Mouse (Mus musculus) layer of hippocampus, adult 9-11 months (tissue): ENCODE measurements at regions not wholly inside any gene's neighbourhood (a gene's known extent, or its start where the extent isn't known, plus 50 kb on each side); places are given as distances from the start of the nearest gene placed in this dataset.
A peak's percentile ranks its signal among the peaks of the same experiment; 100 is the strongest.

Source experiments
- DNase-seq: peaks from one replicate; pipeline ENCODE4 v3.0.0; 2022

DNA sequence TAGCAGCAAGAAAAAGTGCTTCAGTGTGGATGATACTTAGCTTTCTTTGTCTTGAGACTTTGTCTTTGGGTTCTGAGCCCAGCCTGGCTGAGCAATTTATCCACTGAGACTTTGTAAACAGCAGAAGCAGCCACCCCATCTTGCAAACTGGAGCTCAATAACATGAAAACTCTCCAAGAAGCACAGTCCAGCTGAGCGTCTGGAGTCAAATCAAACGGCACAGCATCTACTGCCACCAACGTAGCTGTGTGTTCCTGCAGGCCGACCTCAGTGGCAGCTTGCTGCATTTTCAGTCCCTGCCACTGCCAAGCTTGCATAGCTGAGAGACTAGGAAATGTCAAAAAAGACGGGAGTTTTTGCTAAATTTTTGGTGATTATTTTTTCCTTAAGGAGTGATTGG is 68.8 kb upstream of the Galnt17 start:
- DNase-seq = no peak

DNA sequence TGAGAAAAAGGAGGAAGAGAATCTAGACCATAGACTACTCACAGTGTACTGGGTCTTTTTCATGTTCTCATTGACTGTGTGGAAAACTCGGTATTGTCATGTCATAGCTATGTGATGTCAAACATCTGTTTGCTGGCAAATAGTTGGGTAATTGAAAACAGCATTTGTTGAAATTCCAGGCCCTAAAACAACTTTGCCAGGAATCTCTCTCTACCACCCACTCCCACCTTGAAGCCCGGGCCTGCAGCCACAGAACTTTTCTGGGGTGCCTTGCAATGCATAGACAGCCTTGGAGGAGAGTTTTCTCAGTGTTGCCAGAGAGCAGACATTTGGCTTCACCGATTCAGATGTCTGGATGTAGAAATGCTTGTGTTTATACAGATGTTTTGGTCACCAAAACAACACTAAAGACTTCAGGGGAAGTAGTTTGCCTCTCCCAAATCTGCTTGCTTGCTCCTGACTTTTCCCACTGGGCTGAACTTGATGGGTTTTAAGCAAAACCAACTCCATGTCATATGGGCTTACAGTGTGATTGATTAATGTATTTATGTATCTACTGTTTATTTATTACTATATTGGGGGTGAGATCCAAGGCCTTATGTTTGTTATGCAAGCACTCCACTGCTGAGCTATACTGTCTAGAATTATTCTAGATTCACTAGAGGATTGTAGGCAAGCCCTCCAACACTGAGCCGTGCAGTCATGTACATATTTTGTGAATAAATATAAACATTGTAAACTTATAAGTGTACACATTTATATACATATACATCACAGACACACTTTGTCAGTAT is 63.2 kb upstream of the Galnt17 start:
- no peak for DNase-seq

DNA sequence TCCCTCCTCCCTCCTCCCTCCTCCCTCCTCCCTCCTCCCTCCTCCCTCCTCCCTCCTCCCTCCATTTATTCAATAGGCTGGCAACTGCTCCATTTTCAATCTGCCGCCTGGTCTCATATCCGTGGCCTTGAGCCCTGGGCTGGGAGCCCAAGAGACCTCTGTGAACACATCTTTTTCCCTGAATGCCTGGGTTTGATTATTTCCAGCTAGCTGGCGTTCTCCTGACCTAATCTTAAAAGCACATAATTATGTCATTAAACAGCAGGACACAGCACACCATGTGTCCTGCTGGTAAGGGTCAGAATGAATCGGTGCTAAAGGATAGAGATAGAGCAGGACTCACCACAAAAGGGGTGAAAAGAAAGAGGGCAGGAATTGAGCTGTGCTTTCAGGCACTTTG is 59.2 kb upstream of the Galnt17 start:
- DNase-seq = no peak

- peak; percentile 63 for DNase-seq
These were observed 51.5 kb upstream of the Galnt17 start for GRCm38 (mm10) chr5:131359831-131360230.
